Mouse (Mus musculus) hindbrain, embryonic 16.5 days (tissue): ENCODE results near the gene Nags. TPM values are rescaled to one million over a fixed set of nuclear protein-coding genes. Genes with fewer than 3 reads are reported as not detected.
A peak's percentile ranks its signal among the peaks of the same experiment; 100 is the strongest.
"Not testable (repeated sequence)": the region's sequence is repeated elsewhere in the genome, so short reads cannot be mapped to it uniquely, and the experiment has no call there.

Source experiments
- ATAC-seq: fragments of 200-750 bp; cut with Nextera tagmentation; 2 replicates; pipeline ENCODE4 v1.8.0; 2017; ENCODE audit warnings: moderate TSS enrichment, moderate library complexity
- H3K27ac ChIP-seq: fragments of 300-500 bp; sonication (generic); 2 replicates; pipeline ENCODE4 v1.5.1; 2014; ENCODE audit warnings: low read depth, mild to moderate bottlenecking, control low read depth, low read length, moderate library complexity
- H3K27me3 ChIP-seq: fragments of 300-500 bp; sonication (generic); replicated peaks from 2 replicates; pipeline ENCODE4 v1.6.1; 2014; ENCODE audit warnings: low read length; ENCODE audit not compliant: control insufficient read depth, insufficient read depth
- H3K36me3 ChIP-seq: fragments of 300-500 bp; sonication (generic); 2 replicates; pipeline ENCODE4 v1.6.1; 2014; ENCODE audit warnings: mild to moderate bottlenecking, low read length, moderate library complexity, mixed read lengths; ENCODE audit not compliant: control insufficient read depth, insufficient read depth
- H3K4me1 ChIP-seq: fragments of 300-500 bp; sonication (generic); 2 replicates; pipeline ENCODE4 v1.6.1; 2014; ENCODE audit warnings: low read depth, low read length; ENCODE audit not compliant: control insufficient read depth, insufficient read depth
- H3K4me2 ChIP-seq: fragments of 300-500 bp; sonication (generic); 2 replicates; pipeline ENCODE4 v1.6.1; 2014; ENCODE audit warnings: mild to moderate bottlenecking, low read length, control low read depth, moderate library complexity
- H3K4me3 ChIP-seq: fragments of 300-500 bp; sonication (generic); 2 replicates; pipeline ENCODE4 v1.5.1; 2014; ENCODE audit warnings: mild to moderate bottlenecking, low read length, control low read depth, moderate library complexity
- H3K9ac ChIP-seq: fragments of 300-500 bp; sonication (generic); 2 replicates; pipeline ENCODE4 v1.6.1; 2014; ENCODE audit warnings: low read depth, mild to moderate bottlenecking, control low read depth, low read length, moderate library complexity
- H3K9me3 ChIP-seq: fragments of 300-500 bp; sonication (generic); 2 replicates; pipeline ENCODE4 v1.6.1; 2014; ENCODE audit warnings: mild to moderate bottlenecking, low read length, moderate library complexity; ENCODE audit not compliant: control insufficient read depth
- WGBS: fragments of 180-500 bp; shearing (Covaris S2); extraction: QIAGEN DNeasy Blood & Tissue Kit; methylation state at CpG from one replicate; pipeline ENCODE4 v1.1.7; 2014; 5-methylcytosine and 5-hydroxymethylcytosine counted together
- polyA plus RNA-seq: library from polyadenylated mRNA; unstranded; fragments of >200 nt; fragmentation: Nextera tagmentation; extraction: Ambion mirVana; gene quantifications from 2 replicates; pipeline ENCODE4 v1.2.1, GENCODE M21; 2015

The Nags gene
- polyA plus RNA-seq, 1 experiment from 2014 or later: not detected

GRCm38 (mm10) chr11:102146531-102146930, 1.2 kb downstream of the Nags start:
- no peak overlapping the region for H3K4me3 ChIP-seq
- H3K4me2 ChIP-seq: no peak overlapping the region
- H3K4me1 ChIP-seq: peaks cover 8% of the 10 kb centered on the region
- H3K27ac ChIP-seq: no peak overlapping the region
- no peaks in the 10 kb centered on the region for H3K36me3 ChIP-seq
- 15% methylated on average over 17 of the region's 17 CpGs for WGBS
- peaks cover 56% of the 10 kb centered on the region for H3K27me3 ChIP-seq
- no peak for ATAC-seq
- no peak overlapping the region for H3K9ac ChIP-seq
- no peaks in the 10 kb centered on the region for H3K9me3 ChIP-seq

- Histone ChIP-seq H3K4me3 (no peak overlapping the region), H3K9ac (no peak overlapping the region), H3K27ac (no peak overlapping the region), H3K4me2 (peak overlapping the region; percentile 5; the same call in 1 of the 2 replicates), H3K36me3 (no peaks in the 10 kb centered on the region), H3K4me1 (peaks cover 8% of the 10 kb centered on the region), H3K27me3 (peaks cover 56% of the 10 kb centered on the region), H3K9me3 (no peaks in the 10 kb centered on the region)
- WGBS: 13% methylated on average over 34 of the region's 34 CpGs
- ATAC-seq: no peak
Measured at GRCm38 (mm10) chr11:102147213-102147989, 2.1 kb downstream of the Nags start.

GRCm38 (mm10) chr11:102156039-102156785, 10.9 kb downstream of the Nags start, which contains the start of gene Tmem101:
TSS of gene Tmem101 (minus strand) at chr11:102156404.
- peak within 1 kb of the TSS; percentile 68 for H3K27ac ChIP-seq
- H3K9ac ChIP-seq: peak within 1 kb of the TSS; percentile 79
- H3K4me1 ChIP-seq: peaks cover 11% of the 10 kb centered on the region
- no peaks in the 10 kb centered on the region for H3K9me3 ChIP-seq
- under 1% methylated on average over 37 of the region's 37 CpGs for WGBS
- H3K27me3 ChIP-seq: no peaks in the 10 kb centered on the region
- H3K4me3 ChIP-seq: peak within 1 kb of the TSS; percentile 62
- peak within 1 kb of the TSS; percentile 95 for H3K4me2 ChIP-seq
- ATAC-seq: peak; percentile 91
- peaks cover 5% of the 10 kb centered on the region; the same call in 1 of the 2 replicates for H3K36me3 ChIP-seq

GRCm38 (mm10) chr11:102156786-102157089, 11.4 kb downstream of the Nags start:
- no peak for ATAC-seq
- Histone ChIP-seq H3K27ac (no peak overlapping the region), H3K4me2 (peak overlapping the region; percentile 95; the same call in 1 of the 2 replicates), H3K4me3 (no peak overlapping the region; the same call in 1 of the 2 replicates), H3K4me1 (peaks cover 11% of the 10 kb centered on the region), H3K9me3 (no peaks in the 10 kb centered on the region), H3K36me3 (peaks cover 8% of the 10 kb centered on the region; the same call in 1 of the 2 replicates), H3K9ac (no peak overlapping the region), H3K27me3 (no peaks in the 10 kb centered on the region)
- WGBS: 6% methylated on average over 1 of the region's 1 CpGs

GRCm38 (mm10) chr11:102158024-102158423, 12.7 kb downstream of the Nags start:
- H3K9me3 ChIP-seq, H3K9ac ChIP-seq, H3K4me3 ChIP-seq, H3K4me2 ChIP-seq, H3K27ac ChIP-seq, H3K27me3 ChIP-seq, ATAC-seq: not testable (repeated sequence)
- WGBS: 84% methylated on average over 2 of the region's 2 CpGs
- Histone ChIP-seq H3K4me1 (peaks cover 11% of the 10 kb centered on the region), H3K36me3 (peaks cover 13% of the 10 kb centered on the region)

- Histone ChIP-seq H3K9ac (no peak overlapping the region), H3K9me3 (no peaks in the 10 kb centered on the region), H3K27me3 (no peaks in the 10 kb centered on the region), H3K4me3 (no peak overlapping the region), H3K4me2 (no peak overlapping the region), H3K27ac (no peak overlapping the region), H3K4me1 (peaks cover 9% of the 10 kb centered on the region), H3K36me3 (peaks cover 19% of the 10 kb centered on the region)
- ATAC-seq: no peak
- 69% methylated on average over 5 of the region's 5 CpGs for WGBS
Measured at GRCm38 (mm10) chr11:102159781-102160180, 14.5 kb downstream of the Nags start.

- no peak overlapping the region for H3K9ac ChIP-seq
- no peak overlapping the region for H3K4me2 ChIP-seq
- no peaks in the 10 kb centered on the region for H3K4me1 ChIP-seq
- no peak for ATAC-seq
- H3K4me3 ChIP-seq: no peak overlapping the region
- peaks cover 34% of the 10 kb centered on the region for H3K36me3 ChIP-seq
- no peaks in the 10 kb centered on the region for H3K27me3 ChIP-seq
- WGBS: 74% methylated on average over 6 of the region's 6 CpGs
- no peaks in the 10 kb centered on the region for H3K9me3 ChIP-seq
- no peak overlapping the region for H3K27ac ChIP-seq
Measured at GRCm38 (mm10) chr11:102165971-102166722, 20.8 kb downstream of the Nags start.

DNA sequence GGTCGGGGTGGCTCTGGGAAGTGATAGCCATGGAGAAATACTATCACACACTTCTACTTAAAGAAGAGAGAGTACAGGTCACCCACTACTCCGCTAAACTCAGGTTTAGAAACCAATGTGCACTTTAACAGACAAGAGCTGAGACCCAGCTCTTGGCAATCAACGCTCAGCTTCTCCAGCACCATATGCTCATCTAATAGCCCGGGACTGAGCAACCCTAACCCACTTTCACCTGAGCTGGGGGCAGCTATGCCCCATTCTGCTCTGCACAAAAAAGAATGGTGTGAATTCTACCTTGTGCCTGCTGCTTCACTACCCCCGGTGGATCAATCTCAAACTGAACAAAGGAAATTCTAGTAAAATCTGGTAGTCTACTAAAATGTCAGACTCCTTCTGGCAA, 22.2 kb downstream of the Nags start:
- no peak overlapping the region for H3K27ac ChIP-seq
- H3K27me3 ChIP-seq: no peaks in the 10 kb centered on the region
- peaks cover 30% of the 10 kb centered on the region for H3K36me3 ChIP-seq
- H3K4me2 ChIP-seq: no peak overlapping the region
- H3K4me3 ChIP-seq: no peak overlapping the region
- no peak for ATAC-seq
- H3K9me3 ChIP-seq: no peaks in the 10 kb centered on the region
- no peaks in the 10 kb centered on the region for H3K4me1 ChIP-seq
- H3K9ac ChIP-seq: no peak overlapping the region
- 97% methylated on average over 5 of the region's 5 CpGs for WGBS

DNA sequence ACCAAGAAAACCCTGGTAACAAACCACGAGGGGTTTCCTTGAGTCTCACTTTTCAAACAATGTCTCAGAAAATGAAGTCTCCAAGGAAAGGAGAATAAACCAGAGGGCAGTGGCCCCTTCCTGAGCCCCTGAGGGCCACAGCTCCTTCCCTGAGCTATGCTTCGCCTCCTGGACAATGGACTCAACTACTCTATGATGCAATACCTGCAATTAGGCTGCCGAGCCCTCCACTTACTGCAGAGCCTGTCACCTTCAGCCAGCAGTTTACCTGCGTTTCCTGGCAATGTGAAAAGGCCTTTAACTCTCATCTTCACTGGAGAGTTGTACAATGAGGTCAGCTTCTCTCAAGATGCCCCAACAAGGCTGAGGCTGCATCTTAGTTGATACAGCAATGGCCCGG, 23.4 kb downstream of the Nags start:
- Histone ChIP-seq H3K4me1 (no peaks in the 10 kb centered on the region), H3K9ac (no peak overlapping the region), H3K9me3 (no peaks in the 10 kb centered on the region), H3K36me3 (peaks cover 23% of the 10 kb centered on the region), H3K4me3 (no peak overlapping the region), H3K4me2 (no peak overlapping the region), H3K27ac (no peak overlapping the region), H3K27me3 (no peaks in the 10 kb centered on the region)
- 91% methylated on average over 5 of the region's 5 CpGs for WGBS
- ATAC-seq: no peak
